Mouse (Mus musculus): ENCODE results near the gene Igsf9.

Igsf9 gene

DNA sequence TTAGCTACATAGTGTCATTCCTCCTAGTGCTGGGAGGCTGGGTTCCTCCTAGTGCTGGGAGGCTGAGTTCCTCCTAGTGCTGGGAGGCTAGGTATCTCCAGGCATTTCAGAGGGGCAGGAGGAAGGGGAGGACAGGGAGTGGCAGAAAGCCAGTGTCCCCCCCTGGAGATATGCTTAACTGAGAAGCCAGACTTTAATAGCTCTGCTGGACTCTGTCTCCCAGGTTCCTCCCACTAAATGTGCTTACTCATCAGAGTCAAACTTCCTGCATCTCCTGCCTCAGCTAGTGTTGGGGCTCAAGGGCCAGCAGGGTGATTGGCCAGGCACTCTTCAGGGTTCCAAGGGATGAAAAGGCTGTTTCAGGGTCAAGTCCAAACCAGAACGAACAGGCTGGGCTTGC is 33.8 kb downstream of the Igsf9 start:
- DNase-seq (ENCODE audit: low read depth, low spot score): no peak

DNA sequence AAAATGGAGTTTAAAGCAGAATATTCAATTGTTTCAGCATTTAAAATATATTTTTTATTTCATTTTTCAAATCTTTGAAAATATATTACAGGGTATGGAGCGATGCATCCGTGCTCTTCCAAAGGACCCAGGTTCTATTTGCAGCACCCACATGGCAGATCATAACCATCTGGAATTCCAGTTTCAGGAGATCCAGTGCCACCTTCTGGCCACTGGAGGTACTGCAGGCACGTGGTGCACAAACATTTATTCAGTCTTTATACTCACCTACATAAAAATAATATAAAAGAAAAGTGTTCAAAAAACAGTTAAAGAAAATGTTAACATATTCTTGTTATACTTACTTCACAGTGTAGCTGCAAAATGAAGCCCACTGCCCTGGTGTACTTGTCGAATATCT is 36.4 kb downstream of the Igsf9 start:
- no peak for DNase-seq (ENCODE audit: low read depth, low spot score)

DNA sequence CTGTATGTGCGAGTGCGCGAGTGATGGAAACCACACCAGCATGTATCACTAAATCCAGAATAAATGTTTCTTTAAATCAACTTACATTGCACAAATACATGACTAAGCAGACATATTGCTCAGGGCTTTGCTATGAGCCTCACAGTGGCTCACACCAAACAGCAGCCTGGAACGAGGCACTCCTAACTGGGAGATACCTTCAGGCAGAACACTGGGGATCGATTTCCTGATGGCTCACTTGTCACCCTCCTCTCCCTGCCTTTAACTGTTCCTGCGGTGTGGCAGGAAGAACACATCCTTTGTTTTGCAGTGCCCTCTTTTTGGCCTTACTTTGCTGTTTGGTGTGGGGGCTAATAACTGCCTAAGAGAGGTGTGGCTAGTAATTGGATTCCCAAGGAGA is 38.1 kb downstream of the Igsf9 start:
- no peak for DNase-seq (ENCODE audit: low read depth, low spot score)

DNA sequence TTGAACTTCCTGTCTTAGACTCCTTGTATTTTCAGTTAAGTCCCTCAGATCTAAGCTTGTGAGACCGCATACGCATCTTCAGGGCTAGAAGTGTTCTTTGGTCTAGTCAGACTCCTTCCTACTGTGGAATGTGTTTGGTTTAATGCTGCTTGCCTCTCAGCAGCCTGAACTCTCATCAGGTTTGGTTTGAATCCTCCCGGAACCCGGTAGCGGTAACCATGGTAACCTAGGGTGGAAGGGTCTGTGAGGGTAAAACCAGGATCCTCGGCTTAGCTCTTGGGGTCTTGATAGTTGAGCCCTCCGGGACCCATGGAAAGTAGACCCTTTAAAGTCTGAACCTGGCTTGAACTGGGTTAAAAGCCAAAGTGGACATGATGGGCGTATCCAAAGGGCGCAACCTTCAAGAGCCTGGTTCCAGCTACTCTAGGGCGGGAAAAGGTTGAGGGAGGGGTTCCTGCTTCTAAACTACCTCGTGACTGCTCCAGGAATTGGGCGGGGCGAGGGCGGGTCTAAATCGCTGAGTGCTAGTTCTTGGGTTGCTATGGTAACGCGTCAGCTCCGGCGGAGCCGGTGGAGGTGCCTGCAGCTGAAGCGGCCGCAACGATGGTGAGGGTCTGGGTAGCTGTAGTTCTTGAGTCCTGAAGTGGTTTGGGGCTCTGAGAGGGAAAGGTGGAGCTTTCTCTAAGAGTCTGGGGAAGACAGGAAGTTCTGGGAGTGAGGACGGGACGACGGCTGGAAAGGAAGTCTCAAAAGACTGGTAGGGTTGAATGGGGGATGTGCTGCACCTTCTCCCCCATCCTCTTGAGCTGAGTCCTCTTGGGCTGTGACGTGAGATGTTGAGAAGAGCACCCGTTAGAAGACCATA is 39.2 kb downstream of the Igsf9 start, which contains the start of gene Cfap45:
TSS of gene Cfap45 (plus strand) at position 226 of the 865 bp plus-strand sequence.
- no peak for DNase-seq (ENCODE audit: low read depth, low spot score)

DNA sequence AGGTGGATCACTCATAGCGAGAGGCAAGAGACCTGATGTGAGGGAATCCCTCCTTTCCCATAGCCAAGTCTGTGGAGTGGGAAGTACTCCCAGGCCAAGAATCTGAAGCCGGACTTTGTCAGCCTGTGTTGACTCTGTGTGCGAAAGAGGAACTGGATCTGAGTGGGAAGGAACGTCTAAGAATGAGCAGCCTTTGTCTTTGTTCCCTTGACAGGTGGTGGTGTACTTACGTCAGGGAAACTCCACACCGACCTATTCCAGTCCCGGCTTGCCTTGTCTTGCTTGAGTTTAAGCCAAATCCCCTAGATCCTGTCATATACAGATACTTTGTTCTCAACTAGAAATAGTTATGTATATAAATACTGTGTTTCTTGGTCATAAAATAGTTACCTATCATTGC is 40.9 kb downstream of the Igsf9 start:
- no peak for DNase-seq (ENCODE audit: low read depth, low spot score)

DNA sequence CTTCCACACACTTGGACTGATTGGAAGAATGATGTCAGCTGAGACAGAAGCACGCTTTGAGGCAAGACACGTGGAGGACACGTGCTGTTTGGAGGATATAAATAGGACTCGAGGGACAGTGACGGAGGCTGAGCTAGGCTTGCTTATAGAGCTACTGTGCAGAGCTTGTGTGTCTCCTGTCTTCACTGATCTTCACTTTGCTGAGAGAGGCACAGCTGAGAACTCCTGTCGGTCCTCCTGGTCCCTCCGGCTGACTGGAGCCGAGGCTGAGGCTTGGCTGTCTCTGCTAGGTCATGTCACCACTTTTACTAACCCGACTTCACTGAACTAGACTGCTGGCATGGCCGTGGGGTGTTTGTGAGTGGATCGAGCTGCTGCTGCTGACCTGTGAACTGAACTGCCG is 42.1 kb downstream of the Igsf9 start:
- no peak for DNase-seq (ENCODE audit: low read depth, low spot score)

DNA sequence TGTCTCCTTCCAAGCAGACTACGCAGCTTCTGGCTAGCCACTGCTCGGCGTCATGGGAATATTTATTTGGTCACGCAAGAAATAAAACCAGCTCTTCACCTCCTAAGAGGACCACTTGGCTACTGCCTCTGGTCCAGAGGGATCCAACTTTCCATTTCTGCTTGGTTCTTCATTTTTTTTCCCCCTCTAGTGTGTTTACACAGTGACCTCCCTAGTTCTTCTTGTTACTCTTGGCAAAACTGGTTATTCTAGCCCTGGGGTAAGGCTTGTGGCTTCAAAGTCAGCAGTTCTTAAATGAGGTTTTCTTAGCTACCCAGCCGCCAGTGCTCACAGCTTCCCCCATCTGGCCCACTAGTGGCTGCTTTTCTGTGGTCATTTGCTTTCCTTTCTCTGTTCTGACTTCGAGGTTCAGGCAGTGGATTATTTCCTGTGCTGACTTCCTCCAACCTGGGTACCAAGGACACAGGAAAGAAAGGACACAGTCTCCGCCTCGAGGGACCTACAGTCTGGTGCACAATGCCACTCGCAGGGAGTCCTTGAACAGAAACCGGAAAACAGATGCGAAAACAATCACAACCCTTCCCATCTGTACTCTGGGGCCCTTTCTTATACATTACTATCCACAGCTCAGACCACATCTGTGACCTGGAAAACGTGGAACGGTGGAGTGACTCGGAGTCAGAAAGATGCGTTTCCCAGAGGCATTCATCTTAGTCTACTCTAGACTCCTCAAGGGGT is 43.6 kb downstream of the Igsf9 start:
- DNase-seq (ENCODE audit: low read depth, low spot score): no peak

DNA sequence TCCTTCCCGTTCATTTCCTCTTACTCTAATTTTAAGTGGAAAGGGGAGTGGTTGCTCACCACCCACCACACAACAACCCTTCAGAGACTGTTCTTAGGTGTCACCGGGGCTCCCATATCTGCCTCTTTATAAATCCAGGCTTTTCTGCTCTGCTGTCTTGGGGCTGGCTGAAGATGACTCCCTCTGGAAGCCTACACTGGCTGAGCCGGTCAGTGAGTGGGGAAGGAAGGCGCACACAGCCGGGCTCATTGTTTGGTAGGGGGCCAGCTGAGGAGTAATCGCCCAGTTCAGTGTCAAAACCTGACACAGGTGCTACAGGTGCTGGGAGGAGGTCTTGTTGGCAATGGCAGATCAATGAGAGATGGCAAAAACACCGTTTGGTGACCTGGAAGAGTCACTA is 44.4 kb downstream of the Igsf9 start:
- no peak for DNase-seq (ENCODE audit: low read depth, low spot score)

DNA sequence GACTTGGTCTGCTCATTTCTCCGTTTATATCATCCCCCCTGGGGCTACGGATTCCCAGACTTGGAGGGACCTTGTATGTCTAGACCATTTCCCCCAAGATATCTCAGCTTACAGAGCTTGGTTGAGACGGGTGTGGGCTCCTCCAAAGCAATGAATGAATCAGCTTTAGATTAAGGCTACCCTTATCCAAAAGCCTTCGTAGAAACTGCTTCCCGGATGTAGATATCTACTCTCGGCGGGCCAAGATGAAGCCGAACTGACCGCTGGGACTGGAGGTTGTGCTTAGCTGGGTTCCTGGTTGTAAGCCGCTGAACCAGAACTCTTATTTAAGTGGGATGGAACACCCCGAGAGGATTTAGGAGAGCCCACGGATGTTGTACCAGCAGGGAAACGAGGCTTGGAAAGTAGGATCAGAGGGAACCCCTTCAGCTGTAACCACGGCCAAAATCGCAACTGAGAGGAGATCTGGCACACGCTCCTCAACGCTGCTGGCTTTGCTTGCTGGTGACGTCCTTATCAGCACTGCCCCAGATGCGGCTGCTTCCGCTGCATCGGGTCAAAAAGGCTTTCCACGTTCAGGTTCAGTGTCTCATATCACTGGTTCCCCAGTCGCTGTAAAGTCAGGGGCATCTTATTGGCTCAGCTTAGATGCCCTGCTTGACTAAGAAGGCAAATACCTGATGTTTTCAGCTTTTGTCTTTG is 44.9 kb downstream of the Igsf9 start:
- no peak for DNase-seq (ENCODE audit: low read depth, low spot score)

DNA sequence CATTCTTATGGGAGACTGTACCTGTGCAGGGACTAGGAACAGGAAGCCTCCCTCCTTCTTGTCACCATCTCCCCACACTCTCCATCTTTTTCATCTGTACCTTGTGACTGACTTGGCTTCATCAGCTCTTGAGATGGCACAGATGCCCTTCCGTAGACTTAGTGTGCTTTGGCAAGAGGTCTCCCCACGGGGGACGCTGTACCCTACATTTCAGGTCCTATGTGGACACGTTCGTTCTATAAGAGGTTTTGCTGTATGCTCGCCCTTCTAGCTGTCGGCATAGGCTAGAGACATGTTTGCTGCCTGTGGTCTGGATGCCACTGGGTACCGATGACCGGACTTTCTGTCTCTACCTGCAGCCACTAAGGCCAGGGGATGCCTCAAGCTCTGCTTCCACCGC is 45.8 kb downstream of the Igsf9 start:
- no peak for DNase-seq (ENCODE audit: low read depth, low spot score)

DNA sequence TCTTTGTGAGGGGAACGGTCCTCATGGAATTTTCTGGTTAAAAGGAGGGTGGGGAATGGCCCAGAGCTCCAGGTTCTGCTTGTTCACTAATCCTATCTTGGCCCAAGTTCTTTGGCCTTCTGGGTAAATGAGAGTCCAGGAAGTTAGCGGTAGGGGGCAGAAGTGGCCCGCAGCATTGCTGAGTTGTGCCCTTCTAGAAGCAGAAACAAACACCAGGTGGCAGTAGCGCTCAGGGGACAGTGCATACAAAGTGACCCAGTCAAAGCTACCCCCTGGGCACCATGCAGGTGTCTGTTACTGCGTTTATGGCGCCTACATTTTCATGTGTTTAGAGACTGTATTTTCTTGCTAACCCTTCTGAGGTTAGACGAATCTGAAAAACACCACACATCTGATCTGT is 47.1 kb downstream of the Igsf9 start:
- DNase-seq (ENCODE audit: low read depth, low spot score): peak; percentile 80

DNA sequence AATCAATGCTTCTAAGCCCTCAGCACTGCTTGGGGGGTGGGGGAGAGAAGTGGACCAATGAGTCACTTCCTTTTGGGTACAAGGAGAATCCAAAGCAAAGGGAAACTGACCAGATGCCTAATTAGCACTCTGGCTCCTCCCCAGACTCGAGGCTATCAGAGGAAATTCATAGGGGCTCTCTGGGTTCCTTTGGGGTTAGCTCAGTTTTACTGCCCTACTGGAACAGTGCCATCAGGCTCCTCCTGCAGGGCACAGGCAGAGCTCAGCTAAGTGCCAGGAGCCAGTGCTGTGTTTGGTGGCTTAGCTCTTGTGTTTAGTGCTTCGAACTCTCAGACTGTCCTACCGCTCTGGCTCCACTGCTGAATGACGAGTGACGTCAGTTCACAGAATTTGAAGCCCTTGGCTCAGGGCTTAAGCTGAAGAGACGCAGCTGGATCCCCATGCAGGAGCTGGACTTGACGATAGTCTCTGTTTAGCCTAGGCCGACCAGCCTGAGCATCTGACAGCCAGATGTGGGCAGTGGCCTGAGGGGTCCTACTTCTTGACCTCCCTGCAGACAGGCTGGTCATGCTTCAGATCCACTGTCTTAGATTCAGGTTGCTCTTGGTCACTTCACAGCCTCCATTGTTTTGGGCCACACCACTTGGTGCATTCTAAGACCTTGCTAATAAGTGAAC is 49.1 kb downstream of the Igsf9 start:
- no peak for DNase-seq (ENCODE audit: low read depth, low spot score)

DNA sequence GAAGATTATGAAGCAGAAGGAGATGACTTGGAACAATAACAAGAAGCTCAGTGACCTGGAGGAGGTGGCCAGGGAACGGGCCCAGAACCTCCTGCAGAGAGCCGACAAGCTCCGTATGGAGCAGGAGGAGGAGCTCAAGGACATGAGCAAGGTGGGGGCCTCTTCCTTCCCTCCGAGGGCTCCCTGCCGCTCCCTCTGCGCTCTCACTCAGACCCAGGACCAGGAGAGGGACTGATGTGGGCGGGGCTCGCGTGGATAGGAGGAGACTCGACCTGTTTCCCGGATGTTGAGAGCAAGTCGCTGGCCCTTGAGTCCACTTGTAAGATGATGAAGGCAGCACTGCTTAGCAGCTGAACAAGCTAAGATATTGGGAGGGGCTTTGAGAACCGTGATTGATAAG is 51.0 kb downstream of the Igsf9 start:
- DNase-seq (ENCODE audit: low read depth, low spot score): no peak

DNA sequence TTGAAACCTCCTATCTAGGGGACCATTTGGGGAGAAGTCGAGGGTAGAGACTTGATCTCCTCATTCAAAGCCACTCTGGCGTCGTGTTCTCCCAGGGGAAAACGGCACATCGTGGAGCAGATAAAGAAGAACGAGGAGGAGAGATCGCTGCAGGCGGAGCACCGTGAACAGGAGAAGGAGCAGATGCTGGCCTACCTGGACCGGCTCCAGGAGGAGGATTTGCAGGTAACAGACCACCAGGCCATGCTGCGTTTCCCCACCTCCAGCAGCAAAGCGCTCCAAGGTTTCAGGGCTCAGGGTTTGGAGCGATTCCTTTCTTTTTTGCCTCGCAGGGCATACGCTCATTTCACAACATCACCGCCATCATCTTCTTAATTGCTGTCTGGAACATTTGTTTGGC is 53.5 kb downstream of the Igsf9 start:
- DNase-seq (ENCODE audit: low read depth, low spot score): no peak

DNA sequence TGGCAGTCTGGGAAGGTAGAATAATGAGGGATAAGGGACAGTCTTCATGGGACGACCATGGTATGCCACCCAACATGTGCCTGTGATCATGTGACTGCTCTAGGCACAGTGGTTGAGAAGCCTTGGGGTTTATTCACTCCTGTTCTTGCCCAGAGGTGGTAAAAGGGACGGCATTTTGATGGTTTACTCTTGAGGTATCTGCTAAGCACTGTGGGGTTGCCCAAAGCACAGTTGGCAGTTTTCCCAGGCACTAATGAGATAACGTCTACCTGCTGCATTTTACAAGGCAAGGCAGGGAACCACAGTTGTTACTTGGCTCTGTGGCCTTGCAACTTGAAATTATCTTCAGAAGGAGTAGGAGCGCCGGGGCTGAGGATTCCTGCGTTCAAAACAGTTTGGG is 58.2 kb downstream of the Igsf9 start:
- no peak for DNase-seq (ENCODE audit: low read depth, low spot score)

DNA sequence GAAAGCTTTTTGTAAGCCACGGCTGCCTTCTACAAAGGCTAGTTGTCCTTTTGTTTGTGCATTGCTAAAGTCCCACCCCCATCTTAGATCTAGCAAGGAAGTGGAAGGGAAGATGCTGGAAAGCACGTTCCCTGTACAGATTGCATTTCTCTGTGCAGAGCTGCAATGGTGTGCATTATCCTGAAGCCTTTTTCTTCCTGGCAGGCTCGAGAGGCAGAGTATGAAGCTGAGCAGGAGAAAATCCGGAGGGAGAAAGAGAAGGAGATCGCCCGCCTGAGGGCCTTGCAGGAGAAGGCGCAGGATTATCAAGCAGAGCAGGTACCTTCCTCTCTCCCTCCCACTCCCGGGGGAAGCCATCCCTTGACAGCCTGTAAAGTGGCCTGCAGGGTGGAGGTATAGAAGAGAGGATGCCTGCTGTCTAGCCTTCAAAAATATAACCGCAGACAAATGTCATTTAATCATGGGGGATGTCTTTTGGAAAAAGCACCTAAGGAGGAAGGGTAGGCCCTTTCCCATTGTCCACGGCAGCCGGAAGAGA is 58.8 kb downstream of the Igsf9 start:
- DNase-seq (ENCODE audit: low read depth, low spot score): no peak

DNA sequence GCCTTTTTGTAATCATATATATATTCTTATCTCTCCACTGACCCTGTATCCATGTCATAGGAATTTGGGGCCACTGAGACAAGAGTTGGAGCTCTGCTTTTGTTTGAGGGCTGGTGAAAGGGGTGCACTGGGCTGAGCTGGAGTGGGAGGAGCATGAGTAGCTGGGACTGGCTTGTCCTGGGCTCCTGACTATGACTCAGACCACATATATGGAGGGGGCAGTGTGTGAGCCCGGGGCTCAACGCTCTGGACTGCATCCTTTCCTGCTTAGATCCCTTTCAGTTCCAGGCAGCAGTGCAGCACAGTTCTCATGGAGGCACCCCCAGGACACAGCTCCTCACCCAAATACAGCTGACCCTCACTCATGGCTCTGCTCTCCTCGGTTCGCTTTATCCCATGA is 64.5 kb downstream of the Igsf9 start:
- DNase-seq (ENCODE audit: low read depth, low spot score): no peak

Measured in retina, postnatal 7 days (tissue).